Mouse (Mus musculus) urinary bladder, postnatal 25 days (tissue): ENCODE data around the gene Dnaic2.

Experiments
- DNase-seq: peaks from one replicate; pipeline ENCODE4 v3.0.0; 2022; ENCODE audit warnings: low spot score

Dnaic2 gene

GRCm38 (mm10) chr11:114702311-114702995 lies 24.8 kb upstream of the Dnaic2 start:
- no peak for DNase-seq

- DNase-seq: no peak
Observed at GRCm38 (mm10) chr11:114702996-114703361, 24.2 kb upstream of the Dnaic2 start.

GRCm38 (mm10) chr11:114704071-114704913 lies 22.9 kb upstream of the Dnaic2 start:
- no peak for DNase-seq

GRCm38 (mm10) chr11:114706358-114706757 lies 20.9 kb upstream of the Dnaic2 start:
- DNase-seq: no peak

GRCm38 (mm10) chr11:114711393-114711792 lies 15.8 kb upstream of the Dnaic2 start:
- no peak for DNase-seq

- no peak for DNase-seq
Observed at GRCm38 (mm10) chr11:114711861-114712260, 15.3 kb upstream of the Dnaic2 start.

- DNase-seq: no peak
Observed at GRCm38 (mm10) chr11:114714526-114714925, 12.7 kb upstream of the Dnaic2 start.

GRCm38 (mm10) chr11:114715531-114715930 lies 11.7 kb upstream of the Dnaic2 start:
- no peak for DNase-seq

GRCm38 (mm10) chr11:114720535-114720934 lies 6.7 kb upstream of the Dnaic2 start:
- DNase-seq: no peak

GRCm38 (mm10) chr11:114722438-114722837 lies 4.8 kb upstream of the Dnaic2 start:
- no peak for DNase-seq

- no peak for DNase-seq
Observed at GRCm38 (mm10) chr11:114723030-114723429, 4.2 kb upstream of the Dnaic2 start.

- DNase-seq: peak; percentile 64
Observed at GRCm38 (mm10) chr11:114724787-114725590, 2.2 kb upstream of the Dnaic2 start.

- DNase-seq: no peak
Observed at GRCm38 (mm10) chr11:114727826-114728186, 598 bp downstream of the Dnaic2 start.

GRCm38 (mm10) chr11:114728333-114728732 lies 1.1 kb downstream of the Dnaic2 start:
- DNase-seq: no peak

GRCm38 (mm10) chr11:114729832-114730363 lies 2.7 kb downstream of the Dnaic2 start:
- DNase-seq: no peak

GRCm38 (mm10) chr11:114731711-114732110 lies 4.5 kb downstream of the Dnaic2 start:
- no peak for DNase-seq

- no peak for DNase-seq
Observed at GRCm38 (mm10) chr11:114732890-114733289, 5.7 kb downstream of the Dnaic2 start.

GRCm38 (mm10) chr11:114736111-114736510 lies 8.9 kb downstream of the Dnaic2 start:
- no peak for DNase-seq

GRCm38 (mm10) chr11:114736913-114737624 lies 9.9 kb downstream of the Dnaic2 start:
- DNase-seq: peak; percentile 53

GRCm38 (mm10) chr11:114740598-114740997 lies 13.4 kb downstream of the Dnaic2 start:
- DNase-seq: no peak

- DNase-seq: no peak
Observed at GRCm38 (mm10) chr11:114741451-114741850, 14.2 kb downstream of the Dnaic2 start.

GRCm38 (mm10) chr11:114745134-114745533 lies 17.9 kb downstream of the Dnaic2 start:
- peak; percentile 97 for DNase-seq
